17 mouse cellular contexts compared by ENCODE assay signal in the genomic region with DNA sequence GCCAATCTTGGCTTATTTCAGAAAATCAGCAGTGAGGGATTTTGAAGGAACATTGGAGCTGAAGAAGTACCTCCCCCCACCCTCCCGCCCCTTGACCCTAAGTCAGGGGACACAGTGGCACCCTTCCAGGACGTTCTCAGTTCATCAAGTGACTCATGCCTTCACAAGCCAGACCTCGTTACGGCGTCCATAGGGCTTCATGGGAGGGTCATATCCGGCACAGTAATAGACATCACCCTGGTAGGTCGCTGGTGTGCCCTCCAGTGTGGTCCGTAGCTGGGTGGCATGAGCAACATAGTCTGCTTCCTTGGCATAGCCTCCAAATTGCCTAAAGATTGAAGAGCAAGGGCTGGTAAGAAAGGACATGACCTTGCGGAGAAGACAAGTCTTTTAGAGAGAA. TPM values are rescaled to one million over a fixed set of nuclear protein-coding genes. Genes with fewer than 3 reads are reported as not detected.
A peak's percentile ranks its signal among the peaks of the same experiment; 100 is the strongest.
DNase-seq lines count a peak whose midpoint lies in the region; ATAC-seq and TF ChIP-seq lines count a peak whose summit lies in the region.
"Had no signal": no experiment of that assay in that cellular context is flagged by ENCODE, and none has a peak within 500 bp of the region (broad histone marks: within the 10 kb centered on the region; RNA-seq: fewer than 3 reads in every experiment).

No protein-coding gene starts in this region.

- peak; percentile 37 for DNase-seq in heart, adult 2 months
- peak; percentile 59 for DNase-seq in NIH3T3 (ENCODE audit: low read depth)
- peak; percentile 59 for DNase-seq in gastrocnemius, adult 18-20 months (ENCODE audit: low spot score)
- DNase-seq in limb, embryonic 10.5 days (ENCODE audit: low spot score) = no peak
- no peak for DNase-seq in thymus, postnatal 4 days
- DNase-seq in embryo, embryonic 10.5 days (ENCODE audit: low spot score) = no peak
- DNase-seq in left cerebral cortex, adult 11 months (ENCODE audit: low spot score) = no peak
- DNase-seq: cerebellum, adult 9-10 months; thymus, postnatal 25 days had no signal

- H3K27ac ChIP-seq in heart, adult 2 months = no peak overlapping the region
- no peak overlapping the region for H3K27ac ChIP-seq in heart, embryonic 12.5 days (ENCODE audit: poor library complexity, severe bottlenecking)
- peak overlapping the region; percentile 26; the same call in 1 of the 2 replicates for H3K27ac ChIP-seq in limb, embryonic 10.5 days
- H3K27ac ChIP-seq: hindbrain, embryonic 15.5 days; midbrain, embryonic 13.5 days had no signal

- TF ChIP-seq EP300 in heart, adult 2 months (IDR thresholded peaks at IDR 0.05; ENCODE audit: insufficient read depth, low read depth, low read length) = no peak

- H3K4me3 ChIP-seq in heart, adult 2 months = no peak overlapping the region
- H3K4me3 ChIP-seq in heart, embryonic 12.5 days = no peak overlapping the region
- no peak overlapping the region for H3K4me3 ChIP-seq in limb, embryonic 10.5 days
- H3K4me3 ChIP-seq: hindbrain, embryonic 15.5 days; kidney, embryonic 15.5 days; midbrain, embryonic 13.5 days had no signal

- H3K9ac ChIP-seq in heart, adult 2 months (ENCODE audit: low read depth, low read length) = no peak overlapping the region
- H3K9ac ChIP-seq in heart, embryonic 12.5 days = no peak overlapping the region
- H3K9ac ChIP-seq: hindbrain, embryonic 15.5 days; kidney, embryonic 15.5 days; midbrain, embryonic 13.5 days had no signal

- H3K79me2 ChIP-seq in heart, adult 2 months (replicated peaks; ENCODE audit: control insufficient read depth, insufficient read depth, low read length) = no peaks in the 10 kb centered on the region

- intact Hi-C loops in heart, adult 2 months (cut with DNase I) = no loop called here

- no peak overlapping the region for H3K4me2 ChIP-seq in heart, embryonic 12.5 days
- H3K4me2 ChIP-seq: hindbrain, embryonic 15.5 days; midbrain, embryonic 13.5 days had no signal

- ATAC-seq in heart, embryonic 12.5 days (ENCODE audit: insufficient number of reproducible peaks, low FRiP score) = no peak
- ATAC-seq: midbrain, embryonic 13.5 days had no signal

- H3K27me3 ChIP-seq in heart, adult 2 months (ENCODE audit: control insufficient read depth, insufficient read depth, low read length) = no peaks in the 10 kb centered on the region
- no peaks in the 10 kb centered on the region for H3K27me3 ChIP-seq in heart, embryonic 12.5 days (replicated peaks)
- H3K27me3 ChIP-seq in limb, embryonic 10.5 days (ENCODE audit: low read depth, poor library complexity, severe bottlenecking) = no peaks in the 10 kb centered on the region
- H3K27me3 ChIP-seq: kidney, embryonic 15.5 days; midbrain, embryonic 13.5 days had no signal

- H3K9me3 ChIP-seq in heart, embryonic 12.5 days (replicated peaks) = no peaks in the 10 kb centered on the region
- no peaks in the 10 kb centered on the region for H3K9me3 ChIP-seq in limb, embryonic 10.5 days (replicated peaks)
- H3K9me3 ChIP-seq: hindbrain, embryonic 15.5 days; kidney, embryonic 15.5 days; midbrain, embryonic 13.5 days had no signal

- 43% methylated on average over 9 of the region's 9 CpGs for WGBS in heart, adult 2 months
- WGBS in heart, embryonic 12.5 days = 82% methylated on average over 9 of the region's 9 CpGs
- WGBS in limb, embryonic 10.5 days = 80% methylated on average over 9 of the region's 9 CpGs

- no peak for TF ChIP-seq CTCF in heart, adult 2 months (IDR thresholded peaks at IDR 0.05)

- H3K4me1 ChIP-seq in heart, adult 2 months (ENCODE audit: control insufficient read depth, insufficient read depth, low read length) = peaks cover 2% of the 10 kb centered on the region; the same call in 1 of the 2 replicates
- H3K4me1 ChIP-seq in heart, embryonic 12.5 days (replicated peaks) = peaks cover 20% of the 10 kb centered on the region
- peaks cover 53% of the 10 kb centered on the region for H3K4me1 ChIP-seq in limb, embryonic 10.5 days

- TF ChIP-seq POLR2A in heart, adult 2 months (IDR thresholded peaks at IDR 0.05; ENCODE audit: insufficient read depth, low read depth, low read length) = no peak

- H3K36me3 ChIP-seq in heart, adult 2 months (ENCODE audit: control insufficient read depth, insufficient read depth, low read length) = no peaks in the 10 kb centered on the region
- no peaks in the 10 kb centered on the region for H3K36me3 ChIP-seq in heart, embryonic 12.5 days
- no peaks in the 10 kb centered on the region for H3K36me3 ChIP-seq in limb, embryonic 10.5 days
- H3K36me3 ChIP-seq: hindbrain, embryonic 15.5 days; kidney, embryonic 15.5 days; midbrain, embryonic 13.5 days had no signal

RNA-seq across cellular contexts. Expression of gene Gprc5d, which starts 19.7 kb away (rescaled TPM):
- not detected for total RNA-seq in heart, adult 2 months (2021)
- polyA plus RNA-seq in heart, adult 2 months (2012; rRNA removed) = not detected in 2 replicates
- polyA plus RNA-seq in heart, embryonic 12.5 days (2016; fragmentation: Nextera tagmentation; extraction: Ambion mirVana) = not detected in 2 replicates
- total RNA-seq in gastrocnemius, adult 18-20 months (2021) = not detected
- not detected in 2 replicates for polyA plus RNA-seq in limb, embryonic 10.5 days (2016; fragmentation: Nextera tagmentation; extraction: Ambion mirVana)
- total RNA-seq: layer of hippocampus, postnatal 25 days; MEL had no signal
- polyA plus RNA-seq: heart, embryonic 14.5 days; hindbrain, embryonic 15.5 days; kidney, embryonic 15.5 days; small intestine, adult 2 months had no signal

Comparison
In these comparisons a context has a peak if more than half of its experiments do, and no peak if none do; other contexts are left out.
1. DNase-seq: peak in heart, adult 2 months (2 of 2), NIH3T3 (single experiment) and gastrocnemius, adult 18-20 months (single experiment); none in limb, embryonic 10.5 days (single experiment), thymus, postnatal 4 days (single experiment), embryo, embryonic 10.5 days (single experiment) and left cerebral cortex, adult 11 months (single experiment).